Mouse (Mus musculus) intestine, postnatal 0 days (tissue): ENCODE measurements at regions not wholly inside any gene's neighbourhood (a gene's known extent, or its start where the extent isn't known, plus 50 kb on each side); places are given as distances from the start of the nearest gene placed in this dataset.

Experiments
- ATAC-seq: fragments of 200-750 bp; cut with Nextera tagmentation; 2 replicates; pipeline ENCODE4 v1.8.0; 2017; ENCODE audit warnings: mild to moderate bottlenecking, moderate TSS enrichment, moderate library complexity
- H3K27ac ChIP-seq: fragments of 300-500 bp; sonication (generic); 2 replicates; pipeline ENCODE4 v1.5.1; 2014; ENCODE audit warnings: mild to moderate bottlenecking, low read depth, low read length, moderate library complexity
- H3K27me3 ChIP-seq: fragments of 300-500 bp; sonication (generic); replicated peaks from 2 replicates; pipeline ENCODE4 v1.6.1; 2014; ENCODE audit warnings: low read length, mixed read lengths; ENCODE audit not compliant: control insufficient read depth, insufficient read depth
- H3K36me3 ChIP-seq: fragments of 300-500 bp; sonication (generic); 2 replicates; pipeline ENCODE4 v1.6.1; 2014; ENCODE audit warnings: mild to moderate bottlenecking, moderate library complexity; ENCODE audit not compliant: control insufficient read depth, insufficient read depth
- H3K4me1 ChIP-seq: fragments of 300-500 bp; sonication (generic); replicated peaks from 2 replicates; pipeline ENCODE4 v1.6.1; 2014; ENCODE audit warnings: antibody characterized with exemption, low read length, mixed read lengths; ENCODE audit not compliant: control insufficient read depth, insufficient read depth
- H3K4me2 ChIP-seq: fragments of 300-500 bp; sonication (generic); replicated peaks from 2 replicates; pipeline ENCODE4 v1.6.1; 2014; ENCODE audit warnings: low read depth, mild to moderate bottlenecking, moderate library complexity
- H3K4me3 ChIP-seq: fragments of 300-500 bp; sonication (generic); 2 replicates; pipeline ENCODE4 v1.5.1; 2014; ENCODE audit warnings: low read depth, low read length
- H3K9ac ChIP-seq: fragments of 300-500 bp; sonication (generic); 2 replicates; pipeline ENCODE4 v1.6.1; 2014; ENCODE audit warnings: mild to moderate bottlenecking, low read depth, low read length
- H3K9me3 ChIP-seq: fragments of 300-500 bp; sonication (generic); 2 replicates; pipeline ENCODE4 v1.6.1; 2016; ENCODE audit warnings: mixed run types; ENCODE audit not compliant: control insufficient read depth
- CTCF ChIP-seq: sonication (generic); IDR thresholded peaks from 2 replicates; pipeline ENCODE4 v1.5.1; 2016; ENCODE audit warnings: low read depth, mild to moderate bottlenecking, control low read depth, antibody characterized with exemption, moderate library complexity
- WGBS: fragments of 180-500 bp; shearing (Covaris S2); extraction: QIAGEN DNeasy Blood & Tissue Kit; methylation state at CpG from one replicate; pipeline ENCODE4 v1.1.7; 2014; 5-methylcytosine and 5-hydroxymethylcytosine counted together

DNA sequence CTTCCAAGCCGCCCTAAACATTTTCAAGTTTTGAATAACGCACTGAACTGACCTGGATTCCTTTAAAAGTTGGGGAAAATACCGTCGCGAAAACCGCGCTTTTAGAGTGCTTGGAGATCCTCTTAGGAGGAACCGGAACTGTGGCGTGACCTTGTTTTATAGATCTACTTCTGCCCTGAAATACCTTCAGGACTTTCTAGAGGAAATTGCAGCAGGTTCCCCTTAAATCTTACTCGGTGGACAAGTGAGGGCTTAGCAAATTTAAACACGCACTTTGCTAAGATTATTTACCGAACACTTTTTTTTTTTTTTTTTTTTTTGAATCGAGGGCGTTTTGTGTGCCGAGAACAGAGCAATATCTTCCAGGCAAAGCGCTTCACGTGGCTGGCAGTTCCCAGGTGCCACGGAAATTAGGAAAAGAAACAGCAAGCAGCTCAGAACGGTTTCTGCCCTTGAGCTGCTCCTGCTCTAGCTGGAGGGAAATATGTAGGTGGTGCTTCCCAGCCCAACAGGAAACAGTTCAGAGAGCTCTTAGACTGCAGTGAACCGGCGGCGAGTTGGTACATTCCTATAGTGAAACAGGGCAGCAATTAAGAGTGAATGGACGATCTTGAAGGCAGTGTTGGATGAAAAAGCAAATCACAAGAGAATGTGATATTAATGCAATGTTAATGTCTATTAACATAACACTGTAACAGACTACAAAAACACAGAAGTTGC is 127.1 kb downstream of the Tmem161b start:
- TF ChIP-seq CTCF: no peak
- H3K9ac ChIP-seq: 0 out of 2 replicates have a peak overlapping the region, but pooled peaks have one; percentile 12
- under 1% methylated on average over 23 of the region's 23 CpGs for WGBS
- H3K4me3 ChIP-seq: peak overlapping the region; percentile 46
- ATAC-seq: no peak
- peaks cover 30% of the 10 kb centered on the region for H3K27me3 ChIP-seq
- no peak overlapping the region; the same call in 1 of the 2 replicates for H3K27ac ChIP-seq
- peak overlapping the region; percentile 81 for H3K4me2 ChIP-seq
- no peaks in the 10 kb centered on the region for H3K9me3 ChIP-seq
- H3K4me1 ChIP-seq: no peaks in the 10 kb centered on the region
- H3K36me3 ChIP-seq: no peaks in the 10 kb centered on the region

DNA sequence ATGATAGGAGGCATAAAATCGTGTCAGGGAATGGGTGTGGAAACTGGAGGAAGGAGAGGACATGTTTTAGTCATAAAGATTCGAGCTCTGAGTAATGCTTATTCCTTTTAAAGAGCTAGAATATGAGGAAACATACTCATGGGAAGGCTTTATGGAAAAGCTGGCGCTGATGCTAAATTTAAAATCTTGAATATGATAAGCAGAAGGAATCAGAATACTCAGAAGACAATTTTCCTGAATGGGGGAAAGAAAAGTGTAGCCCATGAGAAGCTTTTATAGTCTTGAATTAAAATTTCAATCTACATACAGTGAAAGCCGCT is 127.6 kb downstream of the Tmem161b start:
- no peaks in the 10 kb centered on the region for H3K4me1 ChIP-seq
- TF ChIP-seq CTCF: no peak
- H3K27ac ChIP-seq: no peak overlapping the region
- H3K27me3 ChIP-seq: peaks cover 30% of the 10 kb centered on the region
- no peak for ATAC-seq
- H3K4me2 ChIP-seq: peak overlapping the region; percentile 81
- peak overlapping the region; percentile 46 for H3K4me3 ChIP-seq
- H3K36me3 ChIP-seq: no peaks in the 10 kb centered on the region
- H3K9ac ChIP-seq: 0 out of 2 replicates have a peak overlapping the region, but pooled peaks have one; percentile 11
- no peaks in the 10 kb centered on the region for H3K9me3 ChIP-seq
- whole genome bisulfite sequencing: 43% methylated on average over 4 of the region's 4 CpGs

DNA sequence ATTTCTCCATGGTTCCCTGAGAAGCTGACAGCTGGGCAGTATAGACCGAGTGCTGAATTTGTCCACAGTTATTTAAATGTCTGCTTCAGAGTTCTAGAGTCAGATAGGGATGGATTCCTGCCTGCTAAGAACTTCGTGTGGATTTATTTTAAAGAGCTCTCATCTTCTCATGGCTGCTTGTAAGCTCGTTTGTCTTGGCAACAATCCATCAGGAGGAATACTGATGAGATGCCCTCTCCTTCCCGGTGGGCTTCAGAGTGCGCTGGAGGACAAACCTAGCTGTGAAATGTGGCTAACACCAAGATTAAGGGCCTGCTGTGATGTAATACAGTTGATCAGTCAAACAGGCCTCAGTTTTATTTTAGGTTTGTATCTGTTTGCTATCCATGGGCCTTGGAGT is 128.7 kb downstream of the Tmem161b start:
- no peak overlapping the region for H3K4me3 ChIP-seq
- no peaks in the 10 kb centered on the region for H3K36me3 ChIP-seq
- 62% methylated on average over 5 of the region's 5 CpGs for WGBS
- H3K27ac ChIP-seq: no peak overlapping the region
- no peak overlapping the region for H3K9ac ChIP-seq
- H3K27me3 ChIP-seq: peaks cover 20% of the 10 kb centered on the region
- no peaks in the 10 kb centered on the region for H3K4me1 ChIP-seq
- no peak for TF ChIP-seq CTCF
- no peaks in the 10 kb centered on the region for H3K9me3 ChIP-seq
- no peak overlapping the region for H3K4me2 ChIP-seq
- ATAC-seq: no peak

DNA sequence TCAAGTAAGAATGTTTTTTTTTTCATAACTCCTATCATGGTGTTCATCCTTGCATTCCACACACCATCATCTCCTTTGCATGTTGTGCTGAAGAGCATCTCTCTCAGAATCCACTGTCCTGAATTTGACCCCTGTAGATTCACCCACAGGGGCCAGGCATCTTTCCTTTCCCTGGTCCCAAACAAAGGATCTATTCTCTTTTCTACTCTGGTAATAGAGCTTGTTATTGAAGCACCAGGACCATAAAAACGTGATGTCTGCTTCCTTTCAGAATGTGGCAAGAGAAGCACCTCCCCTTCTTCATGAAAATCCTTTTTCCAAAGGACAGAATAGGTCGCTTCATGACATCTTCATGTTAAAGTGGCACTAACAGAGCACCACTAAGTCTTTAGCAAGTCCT is 134.4 kb downstream of the Tmem161b start:
- Histone ChIP-seq H3K9ac (no peak overlapping the region), H3K27me3 (no peaks in the 10 kb centered on the region), H3K4me2 (no peak overlapping the region), H3K9me3 (no peaks in the 10 kb centered on the region), H3K27ac (no peak overlapping the region), H3K36me3 (no peaks in the 10 kb centered on the region), H3K4me1 (no peaks in the 10 kb centered on the region), H3K4me3 (no peak overlapping the region)
- WGBS: 41% methylated on average over 2 of the region's 2 CpGs
- TF ChIP-seq CTCF: no peak
- ATAC-seq: no peak

DNA sequence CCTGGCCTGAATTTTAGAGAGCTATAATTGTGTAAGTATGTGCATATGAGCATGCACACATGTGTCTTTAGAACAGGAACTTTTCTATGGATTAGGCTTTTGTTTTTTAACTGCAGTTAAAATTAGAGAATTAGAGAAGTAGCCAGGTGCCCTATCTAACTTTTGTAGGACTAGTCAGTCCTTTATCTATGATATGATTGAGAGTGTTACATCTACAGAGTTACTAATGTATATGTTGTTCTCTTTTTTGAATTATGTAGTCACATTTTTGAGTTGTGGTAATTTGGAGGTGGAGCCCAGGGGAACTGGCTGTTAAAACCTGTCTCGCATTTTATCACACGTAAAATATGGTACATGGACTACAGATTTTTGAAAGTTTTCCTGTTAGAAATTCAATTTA is 138.4 kb downstream of the Tmem161b start:
- H3K4me1 ChIP-seq: no peaks in the 10 kb centered on the region
- H3K36me3 ChIP-seq: no peaks in the 10 kb centered on the region
- H3K27ac ChIP-seq: no peak overlapping the region
- H3K9ac ChIP-seq: no peak overlapping the region
- no peak for ATAC-seq
- no peak for TF ChIP-seq CTCF
- 89% methylated on average over 2 of the region's 2 CpGs for WGBS
- no peak overlapping the region for H3K4me3 ChIP-seq
- no peak overlapping the region for H3K4me2 ChIP-seq
- no peaks in the 10 kb centered on the region for H3K27me3 ChIP-seq
- H3K9me3 ChIP-seq: no peaks in the 10 kb centered on the region

DNA sequence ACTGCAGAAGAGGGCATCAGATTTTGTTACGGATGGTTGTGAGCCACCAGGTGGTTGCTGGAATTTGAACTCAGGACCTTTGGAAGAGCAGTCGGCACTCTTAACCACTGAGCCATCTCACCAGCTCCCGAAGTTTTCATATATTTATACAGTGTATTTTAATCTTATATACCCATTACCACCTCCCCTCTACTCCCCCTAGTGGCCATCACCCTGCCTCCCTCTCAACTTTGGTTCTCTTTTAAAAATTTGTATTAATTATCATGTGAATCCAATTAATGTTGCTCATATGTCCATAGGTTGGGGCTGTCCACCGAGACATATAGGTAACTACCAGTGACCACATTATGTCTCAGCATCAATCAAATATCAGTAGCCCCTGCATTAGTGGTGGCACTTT is 142.0 kb downstream of the Tmem161b start:
- 90% methylated on average over 4 of the region's 4 CpGs for WGBS
- Histone ChIP-seq H3K36me3 (no peaks in the 10 kb centered on the region), H3K4me3 (no peak overlapping the region), H3K4me1 (no peaks in the 10 kb centered on the region), H3K9ac (no peak overlapping the region), H3K27me3 (no peaks in the 10 kb centered on the region), H3K9me3 (no peaks in the 10 kb centered on the region), H3K27ac (no peak overlapping the region), H3K4me2 (no peak overlapping the region)
- peak; percentile 48 for TF ChIP-seq CTCF
- ATAC-seq: no peak

DNA sequence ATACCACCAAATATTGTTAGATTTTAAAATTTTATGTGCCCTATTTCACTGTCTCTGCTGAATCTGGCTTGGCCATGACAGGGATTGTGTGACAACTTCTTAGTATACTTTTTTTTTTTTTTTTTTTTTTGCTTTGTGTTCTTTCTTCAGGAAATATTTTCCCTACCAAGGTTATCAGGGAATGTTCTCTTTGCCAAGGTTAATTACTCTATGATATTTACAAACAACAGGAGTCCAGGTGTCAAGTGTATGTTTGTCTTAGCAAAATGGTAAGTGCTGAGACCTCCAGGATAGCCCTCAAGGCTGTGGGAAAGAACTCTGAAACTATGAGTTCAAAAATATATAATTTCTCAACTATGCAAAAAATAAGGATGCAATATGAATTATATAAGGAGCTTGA is 143.4 kb downstream of the Tmem161b start:
- no peak for TF ChIP-seq CTCF
- no peak for ATAC-seq

More for the DNA sequence above, 143.4 kb downstream of the Tmem161b start:
- H3K27me3 ChIP-seq: no peaks in the 10 kb centered on the region
- no peaks in the 10 kb centered on the region for H3K4me1 ChIP-seq
- H3K9ac ChIP-seq: no peak overlapping the region
- H3K4me2 ChIP-seq: no peak overlapping the region
- no peak overlapping the region for H3K27ac ChIP-seq
- no peaks in the 10 kb centered on the region for H3K9me3 ChIP-seq
- H3K4me3 ChIP-seq: no peak overlapping the region
- no peaks in the 10 kb centered on the region for H3K36me3 ChIP-seq
